Mouse (Mus musculus) lung, postnatal 0 days (tissue): ENCODE data around the gene Fbxw5. TPM values are rescaled to one million over a fixed set of nuclear protein-coding genes. Genes with fewer than 3 reads are reported as not detected.

Experiments
- ATAC-seq: fragments of 200-750 bp; cut with Nextera tagmentation; 2 replicates; pipeline ENCODE4 v1.8.0; 2017; ENCODE audit warnings: moderate library complexity
- DNase-seq: peaks from one replicate; pipeline ENCODE4 v3.0.0-alpha.2; 2016; ENCODE audit warnings: low spot score
- H3K27ac ChIP-seq: fragments of 300-500 bp; sonication (generic); 2 replicates; pipeline ENCODE4 v1.5.1; 2014; ENCODE audit warnings: antibody characterized with exemption, mild to moderate bottlenecking, low read length, mixed read lengths
- H3K27me3 ChIP-seq: fragments of 300-500 bp; sonication (generic); replicated peaks from 2 replicates; pipeline ENCODE4 v1.6.1; 2014; ENCODE audit warnings: low read length, mixed read lengths; ENCODE audit not compliant: insufficient read depth
- H3K36me3 ChIP-seq: fragments of 300-500 bp; sonication (generic); 2 replicates; pipeline ENCODE4 v1.6.1; 2014; ENCODE audit warnings: low read length, mixed read lengths; ENCODE audit not compliant: insufficient read depth
- H3K4me1 ChIP-seq: fragments of 300-500 bp; sonication (generic); 2 replicates; pipeline ENCODE4 v1.6.1; 2014; ENCODE audit warnings: antibody characterized with exemption, low read depth, low read length, mixed read lengths; ENCODE audit not compliant: insufficient read depth
- H3K4me2 ChIP-seq: fragments of 300-500 bp; sonication (generic); replicated peaks from 2 replicates; pipeline ENCODE4 v1.6.1; 2014; ENCODE audit warnings: low read depth, mild to moderate bottlenecking, low read length, moderate library complexity, mixed read lengths
- H3K4me3 ChIP-seq: fragments of 300-500 bp; sonication (generic); 2 replicates; pipeline ENCODE4 v1.5.1; 2014; ENCODE audit warnings: low read depth, low read length
- H3K9ac ChIP-seq: fragments of 300-500 bp; sonication (generic); replicated peaks from 2 replicates; pipeline ENCODE4 v1.6.1; 2014; ENCODE audit warnings: low read depth, mild to moderate bottlenecking
- H3K9me3 ChIP-seq: fragments of 300-500 bp; sonication (generic); 2 replicates; pipeline ENCODE4 v1.6.1; 2016; ENCODE audit warnings: low read length, mixed read lengths
- CTCF ChIP-seq: IDR thresholded peaks from 2 replicates; pipeline ENCODE4 v1.5.1; 2016; ENCODE audit warnings: antibody characterized with exemption, mild to moderate bottlenecking
- EP300 ChIP-seq: IDR thresholded peaks from 2 replicates; pipeline ENCODE4 v1.6.1; 2016; ENCODE audit warnings: antibody characterized with exemption, mild to moderate bottlenecking, control low read depth
- WGBS: fragments of 180-500 bp; shearing (Covaris S2); extraction: QIAGEN DNeasy Blood & Tissue Kit; methylation state at CpG from one replicate; pipeline ENCODE4 v1.1.7; 2014; 5-methylcytosine and 5-hydroxymethylcytosine counted together
- polyA plus RNA-seq: library from polyadenylated mRNA; unstranded; fragments of >200 nt; fragmentation: Nextera tagmentation; extraction: Ambion mirVana; gene quantifications from 2 replicates; pipeline ENCODE4 v1.2.1, GENCODE M21; 2015

Fbxw5 gene
- polyA plus RNA-seq, 1 experiment from 2014 or later, result 43.4 TPM

DNA sequence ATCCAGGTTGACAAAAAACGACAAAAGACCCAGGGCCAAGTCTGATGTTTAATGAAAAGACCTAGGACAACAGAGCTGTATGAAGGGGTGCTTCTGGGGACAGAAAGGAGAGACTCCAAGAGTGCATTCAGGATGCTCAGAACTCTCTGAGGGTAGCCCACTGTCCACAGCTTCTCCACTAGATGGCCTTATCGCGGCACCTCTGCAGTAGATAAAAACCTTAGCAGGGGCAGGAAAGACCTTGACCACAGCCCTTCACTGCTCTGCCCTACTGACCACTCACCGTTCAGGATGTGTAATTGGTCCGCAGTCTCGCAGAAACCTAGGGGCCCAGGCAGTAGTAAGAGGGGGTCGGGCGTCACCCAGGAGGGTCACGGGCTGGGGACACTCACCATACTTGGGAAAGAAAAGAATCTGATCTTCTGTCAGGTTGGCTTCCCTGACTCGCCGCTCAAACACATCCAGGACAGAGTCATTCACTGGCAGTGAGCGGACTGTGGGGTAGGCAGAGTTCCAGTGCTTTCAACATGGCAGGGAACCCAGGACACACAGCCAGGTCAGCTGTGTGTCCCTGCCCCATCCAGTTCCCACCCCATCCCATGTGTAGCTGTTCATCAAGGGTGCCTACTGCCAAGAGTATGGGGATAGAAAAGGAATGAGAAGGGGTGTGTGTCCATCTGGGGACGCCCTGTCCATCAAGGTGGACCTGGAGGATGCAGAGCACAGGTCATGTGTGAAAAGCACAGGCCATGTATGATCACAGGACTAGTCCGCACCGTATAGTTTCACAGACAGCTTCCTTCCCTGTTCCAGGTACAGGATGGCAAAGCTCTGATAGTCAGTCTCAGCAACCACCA, 1.7 kb upstream of the Fbxw5 start:
- 60% methylated on average over 15 of the region's 15 CpGs for WGBS
- no peaks in the 10 kb centered on the region for H3K36me3 ChIP-seq
- no peak for TF ChIP-seq EP300
- TF ChIP-seq CTCF, result no peak
- ATAC-seq (no peak), DNase-seq (no peak)
- no peak overlapping the region for H3K4me2 ChIP-seq
- no peaks in the 10 kb centered on the region for H3K27me3 ChIP-seq
- H3K27ac ChIP-seq, result no peak overlapping the region
- H3K4me1 ChIP-seq, result peaks cover 12% of the 10 kb centered on the region; the same call in 1 of the 2 replicates
- no peaks in the 10 kb centered on the region for H3K9me3 ChIP-seq
- H3K4me3 ChIP-seq, result no peak overlapping the region
- H3K9ac ChIP-seq, result no peak overlapping the region

DNA sequence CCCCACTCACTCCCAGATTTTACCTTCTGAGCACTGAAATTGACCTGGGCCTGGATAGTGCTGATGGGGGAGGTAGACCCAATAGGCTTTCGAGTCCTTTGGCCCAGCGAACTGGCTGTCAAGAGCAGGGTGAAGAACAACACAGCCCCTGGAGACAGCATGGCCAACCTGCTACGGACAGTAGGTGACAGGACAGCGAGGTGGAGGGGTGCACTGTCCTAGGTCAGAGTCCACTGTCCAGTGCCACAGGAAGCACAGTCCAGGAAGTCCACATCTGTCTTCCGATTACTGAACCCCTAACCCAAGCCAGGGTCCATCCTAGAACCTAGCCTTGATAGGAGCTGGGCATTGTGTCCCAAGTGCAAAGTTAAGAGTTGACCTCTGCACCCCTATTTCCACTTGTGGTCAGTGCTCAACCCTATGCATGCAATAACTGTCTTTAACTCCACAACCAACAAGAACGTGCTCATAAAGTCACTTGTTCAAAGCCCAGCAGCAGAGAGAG, 427 bp upstream of the Fbxw5 start:
- no peaks in the 10 kb centered on the region for H3K27me3 ChIP-seq
- no peaks in the 10 kb centered on the region for H3K36me3 ChIP-seq
- ATAC-seq, result no peak
- H3K4me1 ChIP-seq, result peaks cover 12% of the 10 kb centered on the region; the same call in 1 of the 2 replicates
- 0 out of 2 replicates have a peak overlapping the region, but pooled peaks have one; percentile 43 for H3K27ac ChIP-seq
- 63% methylated on average over 6 of the region's 6 CpGs for WGBS
- H3K4me3 ChIP-seq, result peak overlapping the region; percentile 80
- TF ChIP-seq EP300, result no peak
- no peak for TF ChIP-seq CTCF
- H3K9ac ChIP-seq, result peak overlapping the region; percentile 29; the same call in 1 of the 2 replicates
- H3K9me3 ChIP-seq, result no peaks in the 10 kb centered on the region
- DNase-seq, result no peak
- peak overlapping the region; percentile 57 for H3K4me2 ChIP-seq

DNA sequence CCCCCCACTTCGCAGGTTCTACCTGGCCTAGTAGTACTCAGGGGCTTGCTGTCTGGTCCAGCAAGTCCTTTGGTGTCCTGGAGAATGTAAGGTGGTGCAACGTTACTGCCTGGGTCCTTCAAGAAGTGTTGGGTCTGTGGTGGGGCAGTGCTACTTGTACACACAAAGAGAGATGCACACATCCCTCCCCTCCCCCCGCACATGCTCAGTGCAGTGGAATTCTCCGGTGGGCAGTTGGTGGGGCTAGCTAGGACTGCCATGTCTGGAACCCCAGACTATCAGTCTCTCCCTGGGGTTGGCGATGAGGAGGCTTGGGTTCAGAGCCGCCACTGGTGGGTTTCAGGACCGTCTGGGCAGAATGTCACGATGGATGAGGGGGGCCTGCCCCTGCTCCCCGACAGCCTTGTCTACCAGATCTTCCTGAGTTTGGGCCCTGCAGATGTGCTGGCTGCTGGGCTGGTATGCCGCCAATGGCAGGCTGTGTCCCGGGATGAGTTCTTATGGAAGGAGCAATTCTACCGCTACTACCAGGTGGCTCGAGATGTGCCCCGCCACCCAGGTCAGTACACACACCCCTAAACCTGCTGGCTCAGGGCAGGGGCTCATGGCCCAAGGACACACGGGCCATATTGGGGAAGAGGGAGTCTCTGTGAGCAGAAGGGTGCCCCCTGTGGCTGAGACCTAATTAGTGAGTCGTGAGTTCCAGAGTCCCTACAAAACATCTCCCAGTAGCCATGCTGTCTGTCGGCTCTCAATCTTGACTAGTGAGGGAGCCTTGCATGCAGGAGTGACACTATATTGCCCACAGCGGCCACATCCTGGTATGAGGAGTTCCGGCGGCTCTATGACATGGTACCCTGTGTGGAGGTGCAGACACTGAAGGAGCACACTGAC, 1.3 kb downstream of the Fbxw5 start, which contains the start of gene C8g:
C8g (minus strand) TSS at position 127 of the 894 bp plus-strand sequence.
- 70% methylated on average over 20 of the region's 20 CpGs for WGBS
- peak within 1 kb of the TSS; percentile 80 for H3K4me3 ChIP-seq
- TF ChIP-seq CTCF (no peak), EP300 (no peak)

DNA sequence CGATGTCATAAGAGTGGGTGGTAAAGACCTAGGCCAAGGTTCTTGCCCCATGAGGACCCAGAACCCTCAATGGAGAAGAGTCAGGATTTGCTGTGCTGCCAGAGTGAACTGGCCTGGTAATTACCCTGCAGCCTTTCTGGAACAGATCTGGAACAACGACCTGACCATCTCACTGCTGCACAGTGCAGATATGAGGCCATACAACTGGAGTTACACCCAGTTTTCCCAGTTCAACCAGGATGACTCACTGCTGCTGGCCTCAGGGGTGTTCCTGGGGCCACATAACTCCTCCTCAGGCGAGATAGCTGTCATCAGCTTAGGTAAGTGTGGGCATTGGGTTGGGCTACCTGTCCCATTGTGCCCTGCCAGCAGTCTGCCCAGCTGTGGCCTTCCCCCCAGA, 2.2 kb downstream of the Fbxw5 start:
- H3K9me3 ChIP-seq, result no peaks in the 10 kb centered on the region
- DNase-seq (no peak), ATAC-seq (no peak)
- no peak overlapping the region for H3K4me2 ChIP-seq
- 87% methylated on average over 3 of the region's 3 CpGs for WGBS
- H3K4me3 ChIP-seq, result no peak overlapping the region
- H3K27me3 ChIP-seq, result no peaks in the 10 kb centered on the region
- no peak for TF ChIP-seq EP300
- no peak for TF ChIP-seq CTCF
- H3K9ac ChIP-seq, result no peak overlapping the region
- no peak overlapping the region for H3K27ac ChIP-seq
- peaks cover 12% of the 10 kb centered on the region; the same call in 1 of the 2 replicates for H3K4me1 ChIP-seq
- H3K36me3 ChIP-seq, result no peaks in the 10 kb centered on the region

More for the DNA sequence above, 1.3 kb downstream of the Fbxw5 start, which contains the start of gene C8g:
- ATAC-seq, result no peak
- no peak for DNase-seq
- no peaks in the 10 kb centered on the region for H3K27me3 ChIP-seq
- peak within 1 kb of the TSS; percentile 85 for H3K4me2 ChIP-seq
- peak within 1 kb of the TSS; percentile 70 for H3K27ac ChIP-seq
- peaks cover 12% of the 10 kb centered on the region; the same call in 1 of the 2 replicates for H3K4me1 ChIP-seq
- H3K9ac ChIP-seq, result peak within 1 kb of the TSS; percentile 98
- H3K36me3 ChIP-seq, result no peaks in the 10 kb centered on the region
- no peaks in the 10 kb centered on the region for H3K9me3 ChIP-seq

DNA sequence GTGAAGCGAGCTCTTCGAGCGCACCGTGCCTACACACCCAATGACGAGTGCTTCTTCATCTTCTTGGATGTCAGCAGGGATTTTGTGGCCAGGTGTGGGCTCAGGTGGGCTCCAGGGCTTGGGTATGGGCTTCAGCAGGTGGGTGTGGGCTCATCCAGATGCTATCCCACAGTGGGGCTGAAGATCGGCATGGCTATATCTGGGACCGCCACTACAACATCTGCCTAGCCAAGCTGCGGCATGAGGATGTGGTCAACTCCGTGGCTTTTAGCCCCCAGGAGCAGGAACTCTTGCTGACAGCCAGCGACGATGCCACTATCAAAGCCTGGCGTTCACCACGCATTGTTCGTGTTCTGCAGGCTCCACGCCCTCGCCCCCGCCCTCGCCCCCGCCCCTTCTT, 4.0 kb downstream of the Fbxw5 start:
- no peak overlapping the region for H3K4me2 ChIP-seq
- H3K9me3 ChIP-seq, result no peaks in the 10 kb centered on the region
- H3K27me3 ChIP-seq, result no peaks in the 10 kb centered on the region
- ATAC-seq (no peak), DNase-seq (no peak)
- H3K4me3 ChIP-seq, result no peak overlapping the region
- no peak overlapping the region for H3K27ac ChIP-seq
- TF ChIP-seq EP300 (no peak), CTCF (no peak)
- no peak overlapping the region for H3K9ac ChIP-seq
- WGBS, result 94% methylated on average over 19 of the region's 19 CpGs
- H3K36me3 ChIP-seq, result no peaks in the 10 kb centered on the region
- H3K4me1 ChIP-seq, result peaks cover 12% of the 10 kb centered on the region; the same call in 1 of the 2 replicates
